Mouse (Mus musculus): ENCODE data around the gene Mthfd1l.

DNA sequence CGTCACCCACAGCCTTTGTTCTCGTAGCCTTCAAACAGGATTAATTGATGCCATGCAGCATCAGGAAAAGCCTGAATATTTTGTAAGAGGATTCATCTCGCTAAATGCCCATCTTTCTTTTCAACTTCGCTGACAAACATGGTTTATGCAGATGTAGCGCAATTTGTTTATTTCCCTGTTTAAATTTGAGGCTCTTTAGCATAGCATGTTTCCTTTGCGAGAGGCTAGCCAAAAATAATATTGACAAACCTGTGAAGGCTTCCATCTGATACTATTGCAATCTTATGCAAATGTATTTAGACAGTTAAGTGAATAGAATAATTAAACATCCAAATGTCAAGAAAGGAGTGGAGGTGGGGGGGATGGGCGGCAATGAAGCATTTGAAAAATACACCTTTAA lies 152.3 kb downstream of the Mthfd1l start:
- TF ChIP-seq CTCF (IDR thresholded peaks at IDR 0.05; ENCODE audit: low read depth) (no peak), EP300 (optimal IDR thresholded peaks at IDR 0.05) (no peak)

All from stomach, postnatal 0 days (tissue).